Mouse (Mus musculus) layer of hippocampus, postnatal 14 days (tissue): ENCODE measurements around the gene Rpl9-ps6. TPM values are rescaled to one million over a fixed set of nuclear protein-coding genes. Genes with fewer than 3 reads are reported as not detected.

Experiments
- total RNA-seq, 2 experiments: library from RNA; stranded (reverse); gene quantifications; 2 replicates each; pipeline ENCODE4 v1.2.3; 2021

The Rpl9-ps6 gene
- total RNA-seq, 2 experiments from 2014 or later: 29.4 to 31.5 TPM

Other genes starting within 250 kb of the Rpl9-ps6 start
- gene Sgms1, start 76.9 kb downstream of the Rpl9-ps6 start, total RNA-seq: 10 to 100 TPM; 45.9 to 50.9 TPM
- gene Minpp1, start 19.2 kb upstream of the Rpl9-ps6 start, total RNA-seq: 10 to 100 TPM; 50.3 to 52.0 TPM
- 1 to 10 TPM; 7.3 to 8.4 TPM for gene Papss2, start 129.2 kb upstream of the Rpl9-ps6 start, total RNA-seq